Mouse (Mus musculus): Measurements from ENCODE around the gene Tmco2.
"Not testable (repeated sequence)": the region's sequence is repeated elsewhere in the genome, so short reads cannot be mapped to it uniquely, and the experiment has no call there.

Gene Tmco2

DNA sequence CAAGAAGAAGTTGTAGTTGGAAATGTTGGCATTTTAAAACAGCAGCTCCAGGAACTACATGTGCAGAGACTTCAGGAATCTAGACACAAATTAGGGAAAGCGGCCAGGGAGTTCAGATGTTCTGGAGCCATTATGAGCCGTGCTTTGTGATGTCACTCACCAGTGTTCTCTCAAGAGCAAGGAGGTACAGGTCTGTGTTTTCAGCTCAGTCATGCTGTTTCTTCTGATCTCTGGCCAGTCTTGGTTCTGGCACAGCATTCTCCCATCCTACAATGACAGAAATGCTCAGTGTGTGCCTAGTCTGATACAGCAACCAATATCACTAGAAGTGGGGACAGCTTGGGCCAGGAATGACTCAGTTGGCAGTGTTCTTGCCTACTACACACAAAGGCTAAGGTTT lies at the start of gene Tmco2:
Gene Tmco2, minus strand, starts transcription at position 101 of the 400 bp plus-strand sequence.
- no peak for DNase-seq

DNA sequence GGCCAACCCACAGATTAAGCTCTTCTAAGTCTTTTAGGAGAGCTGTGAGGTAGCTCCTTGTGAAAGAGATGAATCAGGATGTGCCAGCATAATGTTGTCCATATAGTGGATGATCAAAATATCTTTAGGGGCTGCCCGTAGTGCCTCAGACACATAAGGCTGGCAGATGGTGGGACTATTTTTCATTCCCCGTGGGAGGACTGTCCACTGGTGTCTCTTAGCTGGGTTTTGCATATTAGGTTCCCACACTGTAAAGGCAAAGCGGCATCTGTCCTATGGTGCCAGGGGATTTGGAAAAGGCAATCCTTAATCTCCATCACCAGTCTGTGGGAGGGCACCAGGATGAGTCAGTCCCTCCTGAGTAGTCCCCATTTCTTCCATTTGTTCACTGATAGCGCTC lies 5.7 kb downstream of the Tmco2 start:
- no peak for DNase-seq

DNA sequence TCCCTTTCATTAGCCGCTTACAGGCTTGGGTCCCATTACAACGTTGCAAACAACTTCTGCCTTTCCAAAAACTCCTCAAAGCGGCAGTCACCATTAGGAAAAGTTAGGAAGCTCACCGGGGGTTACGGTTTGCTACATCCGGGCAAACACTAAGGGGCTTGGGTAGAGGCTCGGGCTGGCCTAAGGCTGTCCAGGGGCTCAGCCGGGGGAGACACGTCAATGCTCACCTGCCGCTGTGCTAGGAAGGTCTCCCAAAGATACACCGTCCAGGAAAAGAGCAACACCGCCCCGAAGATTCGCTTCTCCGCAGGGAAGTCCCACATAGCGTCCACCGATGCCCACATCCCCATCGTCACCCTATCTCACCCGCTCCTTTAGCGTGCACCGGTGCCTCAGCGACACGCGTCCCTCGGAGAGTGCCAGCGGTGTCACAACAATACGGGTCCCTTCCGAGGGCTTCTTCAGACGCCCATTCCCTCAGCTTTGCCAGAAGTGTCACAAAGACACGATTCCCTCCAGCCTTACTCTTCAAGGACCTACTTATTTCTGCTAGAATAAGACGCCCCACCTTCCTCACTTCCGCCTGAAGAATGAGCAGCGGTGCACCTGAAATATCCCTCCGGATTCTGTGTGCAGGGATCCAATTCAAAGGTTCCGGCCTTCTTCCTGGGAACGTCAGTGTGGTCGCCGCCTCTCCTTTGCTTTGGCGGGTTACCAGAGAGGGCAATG lies 11.2 kb downstream of the Tmco2 start, which contains the start of gene Zmpste24:
Gene Zmpste24, minus strand, starts transcription at position 592 of the 729 bp plus-strand sequence.
- DNase-seq: peak; percentile 88

DNA sequence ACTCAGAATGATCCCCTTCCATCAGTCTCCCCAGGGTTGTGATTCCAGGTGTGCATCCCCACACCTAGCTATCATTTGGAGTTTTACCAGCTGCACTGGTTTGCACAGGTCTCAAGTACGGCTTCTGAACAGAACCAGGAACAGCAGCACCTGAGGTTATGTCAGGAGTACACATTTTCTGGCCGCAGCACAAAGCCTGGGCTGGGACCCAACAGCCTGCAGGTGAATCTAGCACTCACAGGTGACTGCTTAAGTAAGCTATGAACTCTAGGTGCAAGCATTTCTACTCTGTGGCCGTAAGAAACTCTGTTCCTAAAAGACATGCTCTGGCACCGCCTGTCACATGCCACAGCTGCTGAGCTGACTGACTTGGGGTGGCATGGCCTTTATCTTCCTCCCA lies 18.8 kb downstream of the Tmco2 start:
- DNase-seq: no peak

DNA sequence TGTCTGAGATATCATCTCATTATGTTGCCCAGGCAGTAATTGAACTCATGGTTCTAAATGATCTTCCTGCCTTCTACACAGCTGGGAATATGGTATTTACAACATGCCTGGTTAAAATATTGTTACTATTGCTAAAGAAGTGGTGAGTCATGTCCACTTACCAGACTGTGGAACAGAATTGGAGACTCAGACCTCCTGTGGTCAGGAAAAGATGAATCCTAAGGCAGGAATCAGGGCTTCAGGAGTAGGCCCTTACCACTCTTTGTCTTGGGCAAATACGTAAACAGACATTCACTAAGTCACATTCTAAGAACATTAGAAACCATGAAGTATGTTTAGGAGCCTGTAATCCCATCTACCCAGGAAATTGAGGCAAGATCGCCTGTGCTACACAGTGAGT lies 20.3 kb downstream of the Tmco2 start:
- no peak for DNase-seq

DNA sequence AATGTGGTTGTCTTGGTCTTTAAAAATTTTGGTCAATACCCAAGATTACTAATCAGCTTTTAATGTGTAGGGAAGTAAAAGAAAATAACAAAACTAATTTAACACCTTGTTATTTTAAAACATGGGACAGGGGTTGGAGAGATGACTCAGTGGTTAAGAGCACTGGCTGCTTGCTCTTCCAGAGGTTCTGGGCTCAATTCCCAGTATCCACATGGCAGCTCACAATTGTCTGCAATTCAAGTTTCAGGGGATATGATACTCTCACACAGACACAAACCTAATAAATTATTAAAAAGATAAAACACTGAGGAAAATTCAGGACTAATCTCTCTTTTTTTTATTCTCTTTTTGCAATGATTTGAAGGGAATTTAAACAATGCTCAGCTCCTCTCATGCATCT lies 24.5 kb downstream of the Tmco2 start:
- no peak for DNase-seq

DNA sequence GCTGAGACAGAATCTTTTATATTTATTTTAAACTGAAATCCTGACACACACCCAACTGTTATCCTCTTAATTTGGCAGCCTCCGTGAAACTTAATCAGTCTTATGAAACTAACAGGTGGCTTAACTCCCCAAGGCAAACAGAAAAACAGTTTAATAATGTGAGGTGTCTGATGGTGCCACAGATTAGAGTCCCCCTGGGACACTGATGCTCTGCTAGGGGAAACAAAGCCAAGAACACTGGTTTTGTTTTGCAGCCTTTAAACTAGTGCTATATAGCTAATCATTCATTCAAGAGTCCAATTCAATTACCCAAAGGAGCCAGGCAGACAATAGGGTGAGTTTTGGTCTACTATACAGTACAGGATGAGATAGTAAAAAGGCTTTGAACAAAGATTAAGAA lies 28.6 kb downstream of the Tmco2 start:
- no peak for DNase-seq

DNA sequence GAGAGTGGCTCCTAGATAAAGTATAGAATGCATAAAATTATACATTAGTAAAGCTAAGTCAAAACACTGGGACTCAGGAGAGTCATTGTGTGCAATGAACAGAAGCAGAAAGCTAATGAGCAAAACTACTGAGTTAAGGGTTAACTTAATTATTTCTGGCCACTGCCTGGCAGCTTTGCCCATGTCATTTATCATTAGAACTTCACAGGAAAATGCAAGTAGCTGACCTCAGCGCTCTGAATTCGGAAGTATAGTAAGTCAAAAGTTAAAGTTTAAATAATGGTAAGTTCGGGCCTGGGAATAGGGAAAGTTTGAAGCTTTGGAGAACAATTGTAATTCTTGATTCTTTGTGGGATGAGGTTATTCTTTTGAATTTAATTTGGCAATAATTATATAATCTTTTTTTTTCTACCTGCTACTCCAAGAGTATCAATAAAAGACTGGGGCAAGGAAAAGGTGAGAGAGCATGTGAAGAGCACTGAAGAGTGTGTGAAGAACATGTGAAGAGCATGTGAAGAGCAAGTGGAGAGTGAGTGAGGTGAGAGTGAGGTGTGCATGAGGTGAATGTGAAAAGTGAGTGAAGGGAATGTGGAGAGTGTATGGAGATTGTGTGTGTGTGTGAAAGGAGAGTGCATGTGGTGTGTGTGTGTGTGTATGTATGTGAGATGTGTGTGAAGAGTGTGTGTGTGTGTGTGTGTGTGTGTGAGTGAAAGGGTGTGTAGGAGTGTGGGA lies 30.9 kb downstream of the Tmco2 start:
- no peak for DNase-seq

DNA sequence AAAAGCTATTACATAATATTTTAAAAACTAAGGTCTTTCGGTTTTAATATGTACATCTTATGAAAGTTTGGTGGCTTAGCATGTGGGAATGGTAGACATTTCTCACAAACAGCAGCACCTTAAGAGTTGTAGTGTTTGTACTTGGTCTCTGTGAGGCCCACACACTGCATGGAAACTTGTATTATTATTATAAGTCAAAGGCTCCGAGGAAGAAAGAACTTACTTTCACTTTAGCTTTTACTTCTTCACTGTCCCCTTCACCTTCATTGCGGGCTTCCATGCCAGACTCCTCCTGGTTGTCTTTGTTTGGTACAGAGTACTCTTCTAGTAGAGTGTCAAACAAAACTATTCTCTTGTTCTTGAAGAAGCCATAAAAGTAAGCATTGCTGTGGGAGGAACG lies 34.8 kb downstream of the Tmco2 start:
- no peak for DNase-seq

DNA sequence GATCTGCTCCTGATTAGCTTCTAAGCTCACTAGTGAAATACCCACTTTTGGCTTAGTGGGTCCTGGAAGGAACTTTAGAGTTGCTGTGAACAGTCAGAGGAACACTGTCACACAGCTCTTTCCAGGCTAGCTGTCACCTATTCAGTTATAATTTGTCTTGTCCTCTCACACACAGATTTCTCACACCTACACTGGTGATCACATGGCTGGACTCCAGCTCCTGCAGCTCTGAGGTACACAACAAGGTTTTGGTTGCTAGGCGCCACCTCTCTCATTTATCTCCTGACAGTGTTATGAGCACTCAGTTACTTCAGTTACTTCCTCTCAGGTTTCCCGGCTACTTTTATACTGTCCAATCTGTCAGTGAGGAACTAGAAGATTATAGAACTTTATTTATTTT lies 43.7 kb downstream of the Tmco2 start:
- no peak for DNase-seq

DNA sequence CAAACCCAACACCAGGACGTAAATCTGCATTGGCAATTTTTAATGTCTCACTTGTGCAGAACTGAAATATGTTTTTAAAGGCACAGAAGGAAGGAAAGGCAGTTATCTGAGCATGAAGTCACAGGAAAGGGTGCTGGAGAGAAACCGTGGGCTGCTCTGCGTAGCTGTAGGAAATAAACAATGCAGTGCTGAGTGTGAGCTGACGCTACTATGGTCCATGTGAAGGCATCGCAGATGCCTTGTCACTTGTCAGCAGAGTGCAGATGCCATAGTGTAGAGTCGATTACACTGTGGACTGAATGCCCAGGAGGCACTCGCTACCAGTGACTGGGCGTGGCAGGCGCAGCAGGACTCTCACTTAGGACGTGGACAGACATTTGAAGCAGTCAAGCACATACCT lies 49.8 kb downstream of the Tmco2 start:
- not testable (repeated sequence) for DNase-seq

DNA sequence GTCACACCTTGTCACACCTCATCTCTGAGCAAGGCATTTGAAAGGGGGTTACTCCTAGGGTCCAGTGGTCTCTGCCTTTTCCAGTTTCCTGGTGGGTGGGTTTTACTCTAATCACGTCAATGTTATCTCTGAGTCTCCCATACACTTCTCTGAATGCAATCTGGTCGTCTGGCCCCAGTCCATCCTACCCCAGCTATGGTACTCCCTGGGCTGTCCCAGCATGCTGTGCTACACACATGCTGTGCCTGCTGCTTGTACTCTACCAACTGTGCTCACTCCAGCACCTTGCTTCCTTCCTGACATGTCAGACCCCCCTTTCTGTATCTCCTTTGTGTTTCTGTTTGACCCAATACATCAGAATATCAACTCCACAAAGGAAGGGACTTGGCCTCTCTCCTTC lies 52.0 kb downstream of the Tmco2 start:
- no peak for DNase-seq

DNA sequence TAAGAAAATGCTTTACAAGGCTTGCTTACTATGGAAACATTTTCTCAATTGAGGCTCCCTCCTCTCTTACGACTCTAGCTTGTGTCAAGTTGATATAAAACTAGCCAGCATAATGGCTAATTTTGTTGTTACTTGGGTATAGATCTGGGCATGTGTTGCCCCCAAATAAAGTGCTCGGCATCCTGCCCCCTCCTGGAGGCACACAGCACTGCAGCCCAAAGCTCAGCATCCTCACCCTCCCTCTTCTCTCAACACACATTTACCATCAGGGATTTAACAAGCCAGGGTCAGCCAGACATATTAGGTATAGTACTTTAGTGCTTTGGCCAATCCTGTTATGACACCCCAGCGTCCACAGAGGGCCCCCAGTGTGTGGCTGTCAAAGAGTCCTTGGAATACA lies 52.7 kb downstream of the Tmco2 start:
- DNase-seq: peak; percentile 50
